Mouse (Mus musculus) 3134 (cell line): ENCODE data around the gene Aagab.

Experiments used
- DNase-seq: peaks from one replicate; pipeline ENCODE4 v3.0.0-alpha.2; 2011; ENCODE audit warnings: low spot score; ENCODE audit not compliant: insufficient read length; ENCODE audit errors: extremely low read depth

Aagab gene

GRCm38 (mm10) chr9:63603849-63604248 is 1.4 kb downstream of the Aagab start:
- no peak for DNase-seq

DNA sequence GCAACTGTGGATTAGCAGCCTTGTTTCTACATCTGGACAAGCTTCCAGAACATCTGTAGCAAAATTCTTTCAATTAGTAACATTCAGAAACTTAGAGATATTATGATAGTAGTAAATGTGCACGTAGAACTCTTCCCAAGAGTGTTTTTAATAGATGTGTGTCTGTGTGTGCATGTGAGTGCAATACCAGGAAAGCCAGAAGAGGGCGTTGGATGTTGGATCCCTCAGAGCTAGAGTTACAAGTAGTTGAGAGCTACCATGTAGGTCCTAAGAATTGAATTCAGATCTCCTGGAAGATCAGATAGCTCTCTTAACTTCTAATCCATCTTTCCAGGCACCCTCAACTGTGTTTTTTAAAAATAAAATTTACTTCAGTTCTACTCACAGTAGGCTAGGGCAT is 4.1 kb downstream of the Aagab start:
- DNase-seq = no peak

DNA sequence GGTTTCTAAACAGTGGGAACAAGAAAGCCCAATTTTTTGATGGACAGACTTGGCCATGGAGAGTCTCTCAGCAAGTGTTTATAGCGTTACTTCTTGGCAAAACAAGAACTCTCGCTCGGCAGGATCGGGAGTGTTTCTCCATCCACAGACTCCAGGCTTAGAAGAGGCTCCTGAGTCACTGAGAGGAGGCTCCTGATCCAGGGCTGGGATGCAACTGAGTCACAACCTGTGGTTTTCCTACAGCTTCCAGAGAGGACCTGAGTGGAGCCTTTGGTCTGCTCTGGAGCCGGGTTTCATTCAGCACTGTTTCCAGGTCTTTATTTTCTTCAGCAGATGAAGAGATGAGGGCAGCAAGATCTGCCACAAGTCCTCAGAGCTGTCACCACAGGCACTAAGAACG is 5.5 kb downstream of the Aagab start:
- DNase-seq = peak; percentile 69

GRCm38 (mm10) chr9:63609246-63609645 is 6.8 kb downstream of the Aagab start:
- no peak for DNase-seq

DNA sequence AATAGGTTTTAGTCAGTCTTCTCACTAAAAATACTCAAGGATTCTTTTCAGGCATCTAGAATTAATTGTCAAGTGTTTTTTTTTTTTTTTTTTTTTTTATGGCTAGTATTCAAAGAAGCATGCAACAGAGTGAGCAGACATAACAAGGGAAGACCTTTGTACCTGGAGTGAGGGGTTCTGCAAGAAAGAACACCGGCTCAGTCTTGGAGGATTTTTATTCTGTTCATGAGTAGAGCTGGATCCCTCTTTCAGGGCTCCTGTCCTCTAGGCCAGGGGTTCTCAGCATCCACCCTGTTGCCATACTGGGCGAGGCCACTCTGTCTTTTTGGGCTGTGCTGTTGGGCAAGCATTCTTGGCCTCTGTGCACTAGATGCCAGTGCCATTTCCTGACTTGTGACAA is 7.3 kb downstream of the Aagab start:
- DNase-seq = no peak

DNA sequence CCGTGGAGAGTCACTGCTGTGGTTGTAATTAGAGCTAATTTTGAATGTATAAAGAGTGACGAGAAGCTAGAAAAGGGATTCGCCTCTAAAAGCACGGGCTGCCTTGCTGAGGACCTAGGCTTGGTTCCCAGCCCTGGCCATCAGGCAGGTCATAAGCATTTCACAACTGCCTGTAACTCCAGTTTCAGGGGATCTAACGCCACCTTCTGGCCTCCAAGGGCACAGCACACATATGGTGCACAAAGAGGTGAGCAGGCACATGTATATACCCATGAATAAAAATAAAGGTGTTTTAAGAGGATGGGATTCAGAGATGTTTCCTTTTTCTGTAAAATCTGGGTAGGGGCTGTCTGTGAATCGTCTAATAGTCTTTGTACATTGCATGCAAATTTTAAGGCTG is 7.8 kb downstream of the Aagab start:
- no peak for DNase-seq

- peak; percentile 84 for DNase-seq
Measured at GRCm38 (mm10) chr9:63610841-63611366, 8.4 kb downstream of the Aagab start.

DNA sequence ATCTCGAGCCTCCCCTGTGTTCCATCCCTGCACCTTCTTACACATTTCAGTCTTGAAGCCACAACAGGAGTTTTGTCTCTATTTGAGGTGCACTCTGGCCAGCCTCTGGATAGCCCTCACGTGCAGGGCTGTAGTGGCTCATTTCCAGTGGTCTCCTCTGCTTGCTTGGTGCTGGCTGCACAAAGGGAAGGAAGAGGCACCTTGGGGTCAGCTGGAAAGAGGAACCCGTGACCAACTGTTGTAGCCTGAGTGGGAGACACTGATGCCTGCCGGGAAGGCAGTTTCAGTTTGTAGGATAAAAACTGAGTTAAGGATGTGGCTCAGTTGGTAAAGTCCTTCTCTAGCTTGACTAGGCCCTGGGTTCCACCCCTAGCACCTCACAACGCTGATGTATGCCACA is 9.5 kb downstream of the Aagab start:
- DNase-seq = no peak

DNA sequence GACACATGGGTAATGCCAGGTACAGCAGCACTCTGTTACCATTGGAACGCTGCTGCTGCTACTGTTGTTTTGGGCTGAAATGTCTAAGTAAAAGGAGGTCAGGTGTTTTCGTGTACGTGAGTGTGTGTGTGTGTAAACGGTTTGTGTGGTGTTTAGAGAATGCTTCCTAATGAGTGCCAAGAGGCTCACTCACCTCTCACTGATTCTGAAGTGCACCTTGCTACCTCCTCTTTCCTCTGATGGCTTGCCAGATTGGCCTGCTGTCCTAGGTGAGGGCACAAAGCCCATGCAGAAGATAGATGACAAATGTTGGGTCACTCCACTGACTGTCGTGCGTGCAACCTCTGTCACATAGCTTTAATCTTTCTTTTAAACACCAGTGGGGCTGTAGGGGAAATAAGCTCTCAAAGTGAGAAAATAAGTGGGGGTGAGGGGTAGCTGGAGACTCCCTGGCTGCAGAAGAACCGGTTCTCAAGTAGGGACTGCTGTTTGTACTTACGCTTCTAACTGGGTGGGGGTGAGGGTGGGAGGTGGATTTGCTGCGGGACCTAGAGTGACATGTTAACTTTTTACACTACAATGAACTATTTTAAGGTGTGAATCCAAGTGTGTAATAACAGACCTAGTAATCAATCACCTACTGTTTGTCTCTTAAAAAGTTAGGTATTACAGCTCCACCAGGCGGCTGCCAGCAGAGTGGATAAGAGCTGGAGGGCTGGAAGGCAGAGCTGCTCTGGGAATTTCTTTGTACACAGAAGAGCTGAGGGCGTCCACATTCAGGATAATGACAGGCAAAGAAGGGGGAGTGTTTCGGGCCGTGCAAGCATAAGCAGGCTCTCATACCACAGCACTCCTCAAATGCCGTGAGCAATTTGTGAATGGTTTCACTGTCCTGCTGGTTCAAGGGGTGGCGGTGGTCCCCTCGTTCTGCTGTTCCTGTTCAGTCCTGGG is 10.4 kb downstream of the Aagab start:
- no peak for DNase-seq

DNA sequence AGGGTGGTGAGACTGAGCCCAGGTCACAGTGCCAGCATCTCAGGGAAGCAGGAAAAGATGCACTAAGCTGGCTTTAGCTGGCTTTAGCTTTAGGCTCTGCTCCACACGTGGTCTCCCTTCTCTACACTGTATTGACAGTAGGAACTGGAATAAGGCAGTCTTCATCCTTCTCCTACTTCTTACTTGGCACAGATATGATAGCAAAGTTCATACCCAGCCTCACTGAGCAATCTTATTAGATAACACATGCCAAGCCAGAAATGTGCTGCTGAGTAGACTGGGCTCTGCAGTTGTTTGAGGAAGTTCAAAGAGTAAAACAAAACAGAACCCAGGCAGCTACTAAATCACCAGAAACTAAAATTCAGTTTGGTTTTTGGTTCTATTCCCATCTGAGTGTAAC is 11.1 kb downstream of the Aagab start:
- no peak for DNase-seq

- DNase-seq = no peak
Measured at GRCm38 (mm10) chr9:63614018-63614985, 11.8 kb downstream of the Aagab start.

DNA sequence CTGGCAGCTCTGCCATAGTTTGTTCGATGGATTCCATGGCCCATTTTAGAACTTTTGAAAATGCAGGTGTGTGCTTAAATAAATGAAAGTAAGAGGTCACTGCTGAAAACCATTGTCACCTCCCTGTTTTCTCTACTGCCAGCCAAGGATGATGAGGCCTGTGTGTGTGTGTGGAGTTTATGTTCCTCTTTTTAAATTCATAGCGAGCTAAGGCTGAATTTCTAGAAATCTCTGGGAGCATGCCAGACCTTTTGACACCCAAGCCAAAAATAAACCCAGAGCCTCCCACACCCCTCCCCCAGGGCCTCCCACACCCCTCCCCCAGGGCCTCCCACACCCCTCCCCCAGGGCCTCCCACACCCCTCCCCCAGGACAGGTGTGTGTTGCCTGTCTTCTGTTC is 15.5 kb downstream of the Aagab start:
- DNase-seq = no peak

DNA sequence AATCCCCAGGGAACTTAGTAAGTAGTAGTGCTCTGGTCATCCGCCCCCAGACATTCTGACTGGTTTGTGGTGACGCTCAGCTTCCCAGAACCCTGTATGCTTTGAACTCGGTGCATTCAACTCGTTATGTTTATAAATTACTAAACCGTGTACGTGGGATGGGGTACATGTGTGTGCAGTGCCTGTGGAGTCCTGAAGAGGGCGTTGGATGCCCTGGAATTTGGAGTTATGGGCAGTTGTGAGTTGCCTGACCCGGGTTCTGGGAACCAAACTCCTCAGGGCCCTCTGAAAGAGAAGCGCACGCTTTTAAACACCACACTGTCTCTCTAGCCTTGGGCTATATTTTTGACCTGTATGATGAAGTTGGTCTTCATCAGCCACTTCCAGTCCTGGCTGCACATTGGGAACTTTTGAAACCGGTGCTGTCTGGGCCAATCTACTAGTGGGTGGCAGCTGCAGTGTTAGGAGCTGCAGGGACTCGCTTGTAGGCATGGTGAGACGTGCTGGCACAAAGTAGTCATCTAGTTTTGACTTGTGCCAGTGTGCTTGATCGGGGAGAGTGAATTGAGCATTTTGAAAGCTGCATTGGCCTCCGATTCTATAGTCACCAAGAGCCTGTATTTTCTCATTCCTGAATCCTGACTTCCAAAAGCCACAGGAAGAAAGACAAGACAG is 21.6 kb downstream of the Aagab start:
- no peak for DNase-seq

GRCm38 (mm10) chr9:63625090-63625756 is 22.8 kb downstream of the Aagab start:
- no peak for DNase-seq

DNA sequence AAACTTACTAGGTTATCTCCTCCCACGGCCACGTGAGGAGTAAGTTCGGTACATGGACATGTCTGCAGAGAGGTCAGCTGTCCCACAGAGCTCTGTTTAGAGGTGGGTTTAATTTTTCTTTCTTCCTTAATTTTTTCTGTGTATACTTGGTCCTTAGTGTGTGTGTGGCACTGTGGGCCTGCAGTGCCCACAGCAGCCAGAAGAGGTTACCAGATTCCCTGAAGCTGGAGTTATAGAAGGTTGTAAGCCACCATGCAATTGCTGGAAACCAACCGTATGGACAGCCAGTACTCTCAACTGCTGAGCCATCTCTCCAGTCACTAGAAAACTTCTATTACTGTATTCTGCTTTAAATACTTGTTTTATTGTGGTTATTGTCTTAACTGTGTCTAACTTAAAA is 29.6 kb downstream of the Aagab start:
- no peak for DNase-seq

- DNase-seq = no peak
Measured at GRCm38 (mm10) chr9:63632924-63633323, 30.5 kb downstream of the Aagab start.

DNA sequence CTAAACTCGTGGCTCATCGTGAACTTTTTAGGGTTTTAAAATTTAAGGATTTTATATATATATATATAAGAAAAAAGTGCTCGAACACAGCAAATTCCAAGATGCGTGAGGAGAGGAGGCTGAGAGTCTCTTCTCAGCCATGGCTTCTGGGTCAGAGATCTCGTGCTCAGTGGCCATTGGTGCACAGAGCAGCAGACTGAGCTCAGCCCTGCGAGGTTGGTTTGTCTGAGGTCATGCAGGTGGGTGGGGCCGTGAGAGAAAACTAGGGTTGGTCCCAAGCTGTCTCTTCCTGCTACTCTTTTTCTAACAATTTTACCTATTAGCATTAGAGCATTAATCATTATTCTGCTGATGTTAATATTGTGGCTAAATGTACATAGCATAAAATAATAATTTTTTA is 30.9 kb downstream of the Aagab start:
- no peak for DNase-seq

- no peak for DNase-seq
Measured at GRCm38 (mm10) chr9:63636113-63636512, 33.7 kb downstream of the Aagab start.

- no peak for DNase-seq
Measured at GRCm38 (mm10) chr9:63641983-63642646, 39.7 kb downstream of the Aagab start.

GRCm38 (mm10) chr9:63644011-63644410 is 41.6 kb downstream of the Aagab start:
- no peak for DNase-seq
